Mouse (Mus musculus) cerebral cortex, adult 2 months (tissue): Measurements from ENCODE around the gene Tubb4a.

Experiments
- WGBS: fragments of 180-500 bp; shearing (Covaris S2); methylation state at CpG from one replicate; pipeline ENCODE4 v1.1.7; 2018; 5-methylcytosine and 5-hydroxymethylcytosine counted together

The Tubb4a gene

DNA sequence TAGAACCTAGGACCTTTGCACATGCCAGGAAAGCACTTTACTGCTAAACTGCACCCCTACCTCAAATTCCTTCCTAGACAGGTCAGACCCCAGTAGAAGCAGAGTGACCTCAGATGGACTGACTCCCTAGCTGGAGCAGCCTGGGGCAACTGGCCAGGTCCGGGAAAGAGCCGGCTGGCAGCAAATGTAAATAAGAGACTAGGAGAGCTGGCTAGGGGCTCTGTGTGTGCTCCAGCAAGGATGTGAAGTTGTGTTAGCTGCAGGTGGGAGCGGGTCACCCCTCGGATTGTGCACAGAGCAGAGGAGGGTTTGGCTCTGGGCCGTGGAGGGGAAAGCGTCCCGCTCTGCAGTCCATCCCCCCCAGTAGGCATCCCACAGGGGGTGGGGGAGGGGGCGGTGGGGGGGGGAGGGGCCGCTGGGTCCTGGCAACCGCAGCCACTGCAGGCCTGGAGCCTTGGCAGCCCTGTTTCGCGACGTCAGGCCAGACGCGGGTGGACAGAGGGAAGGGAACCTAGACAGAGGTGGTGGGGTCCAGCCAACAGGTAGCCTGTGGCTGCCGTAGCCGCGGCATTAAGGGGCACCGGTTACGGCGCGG is 28.6 kb downstream of the Tubb4a start, which contains the start of gene Crb3:
Gene Crb3, plus strand, starts transcription at position 215 of the 595 bp plus-strand sequence.
- under 1% methylated on average over 19 of the region's 22 CpGs for WGBS

- WGBS: 94% methylated on average over 3 of the region's 3 CpGs
These were observed 31.3 kb downstream of the Tubb4a start for GRCm38 (mm10) chr17:57056246-57056645.

DNA sequence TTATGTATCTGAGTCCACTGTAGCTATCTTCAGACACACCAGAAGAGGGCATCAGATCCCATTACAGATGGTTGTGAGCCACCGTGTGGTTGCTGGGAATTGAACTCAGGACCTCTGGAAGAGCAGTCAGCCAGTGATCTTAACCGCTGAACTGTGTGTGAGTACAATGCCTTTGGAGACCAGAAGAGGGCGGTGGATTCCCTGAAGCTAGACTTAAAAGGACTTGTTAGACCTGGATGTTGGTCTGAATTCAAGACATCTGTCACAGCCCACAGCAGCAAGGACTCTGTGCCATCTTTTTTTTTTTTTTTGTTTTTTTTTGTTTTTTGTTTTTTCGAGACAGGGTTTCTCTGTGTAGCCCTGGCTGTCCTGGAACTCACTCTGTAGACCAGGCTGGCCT is 35.9 kb downstream of the Tubb4a start:
- WGBS: 71% methylated on average over 4 of the region's 4 CpGs

DNA sequence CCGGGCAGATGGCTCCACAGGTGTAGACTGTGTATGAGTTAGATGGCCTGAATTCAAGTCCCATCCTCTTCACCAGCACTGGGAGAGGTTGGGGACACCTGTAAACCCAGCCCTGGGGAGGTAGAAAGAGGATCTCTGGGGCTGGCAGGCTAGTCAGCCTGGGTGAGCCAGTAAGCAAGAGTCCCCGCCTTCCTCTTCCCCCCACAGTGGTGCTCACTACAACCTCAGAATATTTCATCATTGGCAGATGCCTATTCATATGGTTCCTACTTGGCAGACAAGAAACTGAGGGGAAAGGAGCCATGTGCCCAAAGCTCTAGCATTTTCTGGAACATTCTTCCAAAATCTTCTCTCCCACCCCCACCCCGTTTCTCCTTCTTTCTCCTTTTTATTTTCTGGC is 38.8 kb downstream of the Tubb4a start:
- 61% methylated on average over 3 of the region's 3 CpGs for WGBS

GRCm38 (mm10) chr17:57047406-57047805 is 40.2 kb downstream of the Tubb4a start:
- 57% methylated on average over 5 of the region's 5 CpGs for WGBS

- WGBS: 80% methylated on average over 8 of the region's 8 CpGs
These were observed 46.0 kb downstream of the Tubb4a start, which contains the start of gene Slc25a41 for GRCm38 (mm10) chr17:57041554-57041953. TSS of gene Slc25a41 (minus strand) at chr17:57041654.

DNA sequence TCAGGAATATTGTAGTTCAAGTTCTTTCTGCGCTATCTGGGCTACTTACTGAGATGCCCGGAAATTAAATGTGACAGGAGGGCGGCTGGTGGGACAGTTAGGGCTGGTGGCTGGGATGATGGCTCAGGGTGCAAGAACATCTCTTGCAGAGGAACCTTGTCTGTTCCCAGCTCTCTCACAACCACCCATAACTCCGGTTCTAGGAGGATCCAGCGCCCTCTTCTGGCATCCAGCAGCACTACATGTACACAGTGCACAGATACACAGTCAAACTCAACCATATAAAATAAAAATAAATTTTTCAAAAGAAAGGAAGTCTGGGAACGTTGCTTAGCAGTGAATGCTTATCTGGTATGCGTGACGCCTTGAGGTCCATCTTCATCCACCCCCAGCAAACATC is 48.6 kb downstream of the Tubb4a start:
- 37% methylated on average over 8 of the region's 8 CpGs for WGBS

GRCm38 (mm10) chr17:57032854-57033253 is 54.7 kb downstream of the Tubb4a start:
- 76% methylated on average over 4 of the region's 4 CpGs for WGBS

DNA sequence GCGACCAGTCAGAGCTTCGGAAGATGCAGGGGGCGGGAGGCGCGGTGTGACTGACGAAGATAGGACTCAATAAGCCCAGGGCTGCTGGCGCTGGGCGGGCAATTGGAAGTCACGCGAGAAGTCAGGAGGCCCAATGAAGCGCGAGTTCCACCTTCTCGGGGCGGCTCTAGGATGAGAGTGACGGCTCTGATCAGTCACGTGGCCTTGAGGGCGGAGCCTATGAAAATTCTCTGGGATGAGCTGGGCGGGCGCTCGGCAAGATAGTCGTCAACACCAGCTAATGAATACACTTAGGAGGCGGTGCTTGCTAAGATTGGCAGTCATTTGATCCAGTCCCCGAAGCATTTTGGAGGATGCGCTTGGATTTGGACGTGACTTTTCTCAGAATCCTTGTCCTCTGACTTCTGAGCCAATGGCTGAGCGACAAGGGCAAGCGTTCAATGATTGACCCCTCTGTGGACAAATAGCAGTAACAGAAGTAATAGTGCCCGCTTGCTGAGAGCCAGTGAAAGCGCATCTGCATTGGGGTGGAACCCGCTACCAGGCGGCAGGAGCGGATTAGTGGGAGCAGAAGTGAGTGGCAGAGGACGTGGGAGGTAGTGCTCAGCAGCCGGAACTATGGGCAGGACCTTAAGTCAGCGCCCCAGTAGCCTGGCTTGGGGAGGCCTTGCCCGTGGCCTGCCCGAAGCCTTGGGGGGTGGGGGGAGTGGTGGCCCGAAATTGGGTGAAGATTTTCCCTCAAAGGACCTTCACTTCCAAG is 55.7 kb downstream of the Tubb4a start:
- under 1% methylated on average over 38 of the region's 38 CpGs for WGBS

GRCm38 (mm10) chr17:57030931-57031660 is 56.5 kb downstream of the Tubb4a start, which contains the start of gene Khsrp:
TSS of gene Khsrp (minus strand) at chr17:57031522.
- WGBS: under 1% methylated on average over 97 of the region's 99 CpGs
